Mouse (Mus musculus) spleen, postnatal 10 days (tissue): Measurements from ENCODE around the gene Cnp.
A peak's percentile ranks its signal among the peaks of the same experiment; 100 is the strongest.
"Not testable (repeated sequence)": the region's sequence is repeated elsewhere in the genome, so short reads cannot be mapped to it uniquely, and the experiment has no call there.

Experiments
- DNase-seq, 2 experiments: peaks; one replicate each; pipeline ENCODE4 v3.0.0; 2021 to 2022; ENCODE audit warnings: low spot score in 2 of 2

Gene Cnp

DNA sequence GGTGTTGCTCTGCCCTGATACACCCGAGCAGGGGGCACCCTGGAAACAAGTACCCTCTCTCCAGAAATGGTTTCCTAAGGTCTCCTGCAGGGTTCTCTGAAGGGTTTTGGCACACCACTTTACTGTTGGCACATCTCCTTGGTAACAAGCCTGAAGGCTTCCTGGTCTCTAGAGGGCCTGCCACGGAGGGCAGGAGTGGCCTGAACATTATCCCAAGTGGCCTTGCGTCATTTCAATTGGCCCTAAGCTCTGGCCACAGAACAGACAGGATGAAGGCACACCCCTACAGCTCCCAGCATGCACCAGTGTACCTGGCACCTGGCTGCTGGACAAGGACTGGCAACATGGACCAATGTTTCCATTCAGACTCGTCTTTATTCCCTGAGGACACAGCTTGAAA is 21.9 kb upstream of the Cnp start:
- DNase-seq = no peak

DNA sequence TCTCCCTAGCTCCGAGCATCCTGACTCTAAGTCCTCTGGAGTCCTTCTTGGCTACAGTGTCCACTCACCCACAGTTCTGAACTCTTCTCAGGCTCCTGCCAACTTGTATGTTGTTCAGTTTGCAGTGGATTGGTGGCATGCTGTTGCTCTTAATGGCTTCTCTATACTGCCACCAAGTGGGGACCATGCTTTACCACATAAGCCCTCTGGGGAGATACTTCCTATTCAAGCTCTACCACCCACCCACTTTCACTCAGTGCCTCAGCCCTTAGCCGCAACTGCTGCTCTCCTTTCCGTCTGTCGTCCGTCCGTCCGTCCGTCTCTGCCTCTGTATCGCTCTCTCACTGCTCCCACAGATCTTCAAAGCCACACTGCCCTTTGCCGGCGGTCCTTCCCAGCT is 19.1 kb upstream of the Cnp start:
- DNase-seq = peak in 1 of 2 experiments; percentile 73

DNA sequence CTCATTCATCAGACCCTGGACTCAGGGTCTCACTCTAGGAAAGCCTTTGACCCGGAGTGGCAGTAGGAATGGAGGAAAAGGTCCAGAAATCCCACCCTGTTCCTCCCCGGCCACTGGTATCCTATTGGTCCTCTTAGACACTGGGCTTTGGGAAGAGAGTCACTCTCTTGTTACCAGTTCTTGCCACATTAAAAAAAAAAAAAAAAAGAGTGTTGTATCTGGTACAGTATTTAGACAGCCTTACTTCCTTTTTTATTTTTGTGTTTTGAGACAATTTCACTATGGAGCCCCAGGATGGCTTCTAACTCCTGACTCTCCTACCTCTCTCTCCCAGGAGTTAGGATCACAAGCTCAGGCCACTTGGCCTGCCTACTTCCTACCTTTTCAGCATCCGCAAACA is 17.1 kb upstream of the Cnp start:
- no peak for DNase-seq

DNA sequence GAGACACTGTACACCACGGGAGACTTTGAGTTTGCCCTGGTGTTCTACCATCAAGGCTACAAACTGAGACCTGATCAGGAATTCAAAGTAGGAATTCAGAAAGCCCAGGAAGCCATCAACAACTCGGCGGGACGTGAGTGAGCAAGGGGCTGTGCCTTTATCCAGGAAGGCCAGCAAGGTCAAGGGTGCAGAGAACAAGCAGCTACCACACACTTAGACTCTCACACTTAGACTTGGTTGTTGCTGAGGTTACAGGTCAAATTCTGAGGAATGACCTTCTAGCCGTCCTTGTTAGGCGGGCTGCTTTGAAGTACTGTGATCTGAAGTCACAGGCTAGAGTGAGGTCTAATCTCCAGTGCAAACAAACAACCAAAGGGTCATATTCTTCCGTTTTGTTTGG is 15.2 kb upstream of the Cnp start:
- no peak for DNase-seq

DNA sequence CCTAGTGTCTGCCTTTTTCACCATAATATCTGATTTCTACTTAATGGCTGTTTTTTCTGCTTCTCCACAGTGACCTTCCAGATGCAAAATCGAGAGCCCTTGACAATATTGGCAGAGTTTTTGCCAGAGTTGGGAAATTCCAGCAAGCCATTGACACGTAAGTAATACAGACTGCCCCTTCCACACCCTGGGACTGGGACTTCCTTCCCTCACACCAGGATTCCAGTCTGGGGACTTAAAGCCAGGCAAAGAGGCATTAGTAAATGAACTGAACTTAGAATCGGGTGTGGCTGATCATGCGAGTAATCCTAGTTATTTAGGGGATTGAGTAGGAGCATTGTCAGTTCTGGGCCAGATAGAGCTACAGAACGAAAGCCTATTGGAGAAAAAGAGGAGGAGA is 13.0 kb upstream of the Cnp start:
- no peak for DNase-seq

DNA sequence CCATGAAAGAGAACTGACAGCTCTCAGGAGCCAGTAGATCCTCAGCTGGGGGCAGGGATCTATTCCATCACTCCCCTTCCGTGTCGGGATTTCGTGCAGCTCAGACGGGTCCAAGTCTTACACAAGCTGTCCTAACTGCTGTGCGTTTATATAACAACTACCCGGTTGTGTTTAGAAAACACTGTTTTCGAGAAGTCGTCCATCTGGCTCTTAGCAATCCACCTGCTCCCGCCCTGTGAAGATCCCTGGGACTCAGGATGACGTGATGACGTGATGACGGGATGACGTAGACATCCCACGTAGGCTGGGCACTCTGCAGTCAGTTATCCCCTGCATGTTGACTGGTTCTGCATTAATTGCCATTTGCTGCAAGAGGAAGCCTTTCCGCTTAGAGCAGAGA is 10.4 kb upstream of the Cnp start:
- DNase-seq = no peak

DNA sequence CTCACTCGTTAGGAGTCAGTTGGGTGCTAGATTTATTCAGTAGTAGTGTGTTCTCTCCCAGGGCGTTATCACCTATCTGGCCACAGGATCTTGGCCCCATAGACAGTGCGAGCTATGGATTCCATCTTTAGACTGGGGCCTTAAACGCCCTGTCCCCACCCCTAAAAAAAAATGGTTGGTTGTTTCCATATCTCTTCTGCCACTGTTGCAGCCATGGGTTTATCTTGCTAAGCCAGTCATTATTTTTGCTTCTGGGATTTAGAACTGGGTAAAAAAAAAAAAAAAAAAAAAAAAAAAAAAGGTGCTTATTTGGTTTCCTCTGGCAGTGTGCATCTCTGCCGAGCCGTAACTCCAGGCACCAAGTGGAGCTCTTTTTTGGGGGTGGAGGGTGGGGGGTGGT is 10.0 kb upstream of the Cnp start:
- DNase-seq = no peak

DNA sequence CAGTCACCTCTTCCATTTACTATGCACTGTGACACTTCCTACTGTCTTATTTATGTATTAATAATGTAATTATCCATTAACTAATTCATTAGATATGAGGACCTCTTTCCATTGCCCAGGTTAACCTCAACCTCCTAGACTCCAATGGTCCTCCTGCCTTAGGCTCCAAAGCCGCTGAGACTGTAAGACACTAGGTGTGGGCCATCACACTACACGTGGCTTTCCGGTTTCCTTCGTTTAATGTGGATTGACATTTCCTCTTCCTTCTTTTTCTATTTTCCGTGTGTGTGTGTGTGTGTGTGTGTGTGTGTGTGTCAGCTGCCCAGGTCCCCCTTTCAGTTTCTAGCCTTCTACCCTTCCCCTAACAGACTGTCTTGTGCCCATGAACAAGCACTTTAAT is 7.5 kb upstream of the Cnp start:
- no peak for DNase-seq

DNA sequence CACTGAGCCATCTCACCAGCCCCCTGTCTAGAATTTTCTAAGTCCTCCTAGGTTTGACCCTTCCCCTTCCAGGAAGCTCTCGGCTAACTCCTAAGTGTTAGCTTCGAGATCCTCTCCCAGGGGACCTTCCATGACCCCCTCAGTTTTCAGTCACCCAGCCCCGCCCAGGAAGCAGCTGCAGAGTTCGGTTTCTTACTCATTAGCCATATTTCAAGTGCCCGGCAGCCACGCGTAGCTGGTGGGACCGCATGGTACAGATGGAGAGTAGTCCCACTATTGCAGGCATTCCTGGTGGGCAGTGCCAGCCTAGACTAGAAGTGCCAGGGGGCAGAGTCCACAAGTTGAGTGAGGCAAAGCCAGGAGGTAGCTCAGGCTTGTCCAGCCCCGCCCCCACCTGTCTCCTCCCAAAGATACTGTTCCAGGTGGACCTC is 6.9 kb upstream of the Cnp start:
- DNase-seq = peak in 1 of 2 experiments; percentile 56

DNA sequence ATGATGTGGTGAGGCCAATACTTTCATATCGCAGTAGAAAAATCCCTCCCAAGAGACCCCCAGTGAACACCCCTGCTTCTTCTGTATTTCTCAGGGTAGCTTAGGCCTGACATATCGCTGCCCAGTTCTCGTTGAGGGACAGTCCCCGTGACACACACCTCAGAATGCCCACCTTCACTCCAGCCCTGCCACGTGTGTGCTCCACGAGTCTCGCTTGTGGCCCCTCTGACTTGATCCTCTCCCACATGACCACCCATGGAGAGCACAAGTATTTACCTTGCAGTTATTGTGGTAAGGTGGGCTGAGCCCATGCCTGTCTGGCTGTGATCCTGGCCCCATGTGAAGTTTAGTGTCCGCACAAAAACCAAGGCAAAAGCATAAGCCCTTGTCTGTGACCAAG is 6.0 kb upstream of the Cnp start:
- no peak for DNase-seq

DNA sequence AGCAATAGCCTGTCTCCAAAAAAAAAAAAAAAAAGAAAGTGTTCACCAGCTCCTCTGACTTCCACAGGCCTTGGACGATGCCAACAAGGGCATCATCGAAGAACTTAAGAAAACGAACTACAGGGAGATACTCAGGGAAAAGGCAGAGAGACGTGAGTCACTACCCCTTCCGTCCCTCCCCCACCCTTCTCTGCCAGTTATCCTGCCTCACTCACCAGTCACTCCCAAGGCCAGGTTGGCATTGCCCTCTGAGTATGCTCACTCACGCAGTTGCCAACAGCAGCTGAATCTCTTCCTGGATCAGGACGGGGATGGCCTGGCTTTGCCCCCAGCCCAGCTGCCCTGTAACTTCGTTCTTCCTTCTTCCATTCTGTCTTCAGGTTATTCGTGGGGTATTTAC is 4.9 kb upstream of the Cnp start:
- DNase-seq = no peak

DNA sequence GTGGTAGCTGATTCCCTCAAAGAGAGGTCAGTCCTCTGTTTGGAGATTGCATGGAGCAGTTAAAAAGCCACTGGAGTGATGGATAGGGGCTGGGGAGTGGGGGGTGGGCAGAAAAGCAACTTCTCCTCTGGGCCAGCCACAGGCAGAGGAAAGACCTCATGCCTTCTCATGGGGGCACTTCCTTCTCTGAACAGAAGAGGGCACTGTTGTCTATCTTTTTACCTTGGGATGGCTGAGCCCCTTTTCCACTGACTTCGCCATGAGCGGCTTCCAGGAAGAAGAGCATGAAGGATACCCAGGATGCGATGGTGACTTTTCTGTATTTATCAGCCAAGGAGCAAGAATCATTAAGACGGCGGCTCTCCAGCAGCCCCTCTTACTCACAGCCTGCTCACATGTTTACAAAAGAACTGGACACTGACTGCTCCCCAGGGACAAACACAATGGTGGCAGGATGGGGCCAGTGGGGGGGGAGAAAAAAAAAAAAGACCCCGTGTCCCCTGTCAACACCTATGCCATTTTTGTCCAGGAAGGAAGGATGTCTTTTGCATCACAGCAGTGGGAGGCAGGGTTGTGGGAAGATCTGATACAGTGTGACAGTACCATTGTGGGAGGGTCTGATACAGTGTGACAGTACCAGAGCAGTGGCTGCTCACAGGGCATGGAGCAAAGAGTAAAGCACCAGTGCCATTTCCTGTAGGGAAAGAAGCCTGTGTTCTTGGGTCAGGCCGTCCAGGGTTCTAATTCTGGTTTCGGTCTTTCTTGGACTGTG is 4.1 kb upstream of the Cnp start:
- peak; percentile 59 to 68 for DNase-seq

DNA sequence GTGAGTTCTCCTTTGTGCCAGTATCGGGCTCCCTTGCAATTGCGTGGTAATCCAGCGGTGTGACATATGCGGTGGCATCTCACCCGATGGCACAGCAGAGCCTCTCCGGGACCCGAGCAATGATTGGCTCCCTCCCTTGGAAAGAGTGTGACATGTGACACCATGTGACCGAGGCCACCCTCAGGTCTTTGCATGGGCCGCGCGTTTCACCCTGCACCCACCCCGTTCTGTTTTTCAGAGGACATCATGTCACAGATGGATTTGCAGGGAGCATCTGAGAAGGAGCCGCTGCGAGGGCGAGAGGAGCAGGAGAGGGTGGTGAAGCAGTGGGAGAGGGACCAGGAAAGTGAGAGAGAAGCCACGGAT is 3.5 kb upstream of the Cnp start:
- DNase-seq = no peak

DNA sequence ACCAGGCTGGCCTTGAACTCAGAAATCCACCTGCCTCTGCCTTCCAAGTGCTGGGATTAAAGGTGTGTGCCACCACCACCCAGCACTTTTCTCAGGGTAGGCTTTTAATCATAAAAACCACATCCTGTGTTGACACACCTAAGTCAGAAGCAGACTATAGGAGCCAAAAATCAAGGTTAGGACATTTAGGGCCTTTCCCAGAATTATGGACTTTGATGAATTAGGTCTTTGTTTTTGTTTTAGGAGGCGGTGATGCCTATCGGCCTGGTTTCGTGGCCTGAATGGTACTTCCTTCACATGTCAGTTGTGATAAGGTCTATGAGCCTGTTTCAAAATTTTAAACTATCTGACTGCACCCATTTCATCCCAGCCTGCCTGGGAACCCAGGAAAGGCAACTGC is 516 bp upstream of the Cnp start:
- DNase-seq = no peak

DNA sequence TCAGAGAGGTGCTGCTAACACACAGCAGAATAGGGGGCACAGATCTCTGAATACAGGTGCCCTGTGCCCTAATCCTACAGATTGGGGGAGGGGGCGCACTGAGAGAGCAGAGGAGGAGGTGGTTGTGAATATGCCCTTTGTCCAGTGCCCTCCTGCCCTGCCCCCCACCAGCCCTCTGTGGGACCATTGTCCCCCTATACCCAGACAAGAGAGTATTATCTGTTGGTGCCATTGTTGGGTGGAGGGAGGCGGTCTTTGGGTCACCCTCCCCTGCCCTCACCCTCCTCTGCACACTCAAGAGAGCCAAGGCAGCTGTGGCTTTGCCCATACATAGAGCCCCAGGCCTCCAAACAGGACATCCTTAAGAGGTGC is 766 bp downstream of the Cnp start:
- DNase-seq = no peak

DNA sequence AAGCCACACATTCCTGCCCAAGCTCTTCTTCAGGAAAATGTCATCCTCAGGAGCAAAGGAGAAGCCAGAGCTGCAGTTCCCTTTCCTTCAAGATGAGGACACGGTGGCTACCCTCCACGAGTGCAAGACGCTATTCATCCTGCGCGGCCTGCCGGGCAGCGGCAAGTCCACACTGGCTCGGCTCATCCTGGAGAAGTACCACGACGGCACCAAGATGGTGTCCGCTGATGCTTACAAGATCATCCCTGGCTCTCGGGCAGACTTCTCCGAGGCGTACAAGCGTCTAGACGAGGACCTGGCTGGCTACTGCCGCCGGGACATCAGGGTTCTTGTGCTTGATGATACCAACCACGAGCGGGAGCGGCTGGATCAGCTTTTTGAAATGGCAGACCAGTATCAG is 1.6 kb downstream of the Cnp start:
- DNase-seq = no peak

DNA sequence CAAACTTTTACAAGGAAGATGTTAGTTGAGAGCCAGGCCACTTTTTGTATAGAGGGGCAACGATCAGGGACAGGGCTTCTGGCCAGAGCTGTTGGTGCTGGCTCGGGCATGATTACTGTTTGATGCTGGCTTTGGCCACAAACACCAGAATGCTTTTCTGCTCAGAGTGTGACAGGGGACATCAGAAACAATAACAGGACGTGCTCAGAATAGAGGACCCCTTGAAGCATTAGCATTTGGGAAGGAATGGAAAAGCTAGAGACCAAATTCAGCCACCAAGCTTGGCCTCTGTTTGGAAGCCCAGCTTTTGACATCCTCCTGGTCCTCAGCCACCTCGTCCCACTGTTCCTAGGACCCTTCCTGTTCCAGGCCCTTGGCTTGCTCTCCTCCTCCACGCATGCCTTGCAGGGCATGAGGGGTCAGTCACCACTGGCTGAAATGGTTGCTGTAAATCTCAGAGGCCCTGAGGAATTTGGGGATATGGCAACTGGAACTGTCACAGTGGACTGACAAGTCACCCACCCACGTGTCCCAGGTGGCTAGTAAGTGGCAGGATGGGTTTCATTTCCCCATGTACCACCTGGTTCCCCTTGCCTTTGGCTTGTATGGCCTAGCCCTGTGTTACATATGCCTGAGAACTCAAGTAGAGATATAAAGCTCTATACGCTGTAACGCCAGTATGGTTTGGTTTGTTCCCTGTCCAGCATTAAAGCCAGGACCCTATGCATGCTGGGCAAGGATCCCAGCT is 3.3 kb downstream of the Cnp start:
- DNase-seq = peak in 1 of 2 experiments; percentile 51

DNA sequence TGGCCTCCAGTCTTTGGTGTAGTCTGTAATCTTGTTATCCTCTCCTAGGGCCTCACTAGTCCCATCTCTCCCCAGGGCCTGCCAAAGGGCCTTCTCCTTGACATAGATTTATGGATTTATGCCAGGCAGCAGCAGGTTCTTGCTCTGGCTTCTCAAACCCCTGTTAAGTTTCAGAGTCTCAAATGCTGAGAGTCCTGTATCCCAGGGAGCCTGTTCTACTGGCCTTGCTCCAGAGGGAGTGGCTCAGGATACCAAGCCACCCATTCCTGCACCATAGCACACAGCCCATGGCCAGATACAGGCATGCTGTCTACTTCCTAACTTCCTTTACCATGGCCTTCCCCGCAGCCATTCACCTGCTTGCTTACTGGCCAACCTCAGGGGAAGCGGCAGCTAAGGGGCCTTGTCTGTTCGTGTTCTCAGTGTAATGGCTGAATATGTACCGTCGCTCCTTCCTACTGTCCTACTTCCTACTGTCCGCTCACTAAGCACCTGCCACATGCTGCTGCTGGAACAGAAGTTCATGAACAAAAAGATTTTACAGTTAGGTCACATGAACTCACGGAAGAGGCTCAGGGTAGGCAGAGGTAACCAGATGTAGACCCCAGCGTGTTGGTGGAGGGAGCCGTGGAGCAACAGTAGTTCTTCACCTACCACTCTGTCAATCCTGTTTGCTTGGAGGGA is 4.6 kb downstream of the Cnp start:
- no peak for DNase-seq

DNA sequence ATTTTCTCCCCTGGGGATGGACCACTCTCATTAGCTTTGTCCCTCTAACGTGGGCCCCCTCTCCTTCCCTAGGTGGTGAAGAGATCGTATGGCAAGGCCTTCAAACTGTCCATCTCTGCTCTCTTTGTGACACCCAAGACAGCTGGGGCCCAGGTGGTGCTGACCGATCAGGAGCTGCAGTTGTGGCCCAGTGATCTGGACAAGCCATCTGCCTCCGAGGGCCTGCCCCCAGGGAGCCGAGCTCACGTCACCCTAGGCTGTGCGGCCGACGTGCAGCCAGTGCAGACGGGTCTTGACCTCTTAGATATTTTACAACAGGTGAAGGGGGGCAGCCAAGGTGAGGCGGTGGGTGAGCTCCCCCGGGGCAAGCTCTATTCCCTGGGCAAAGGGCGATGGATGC is 5.6 kb downstream of the Cnp start:
- peak in 1 of 2 experiments; percentile 51 for DNase-seq

DNA sequence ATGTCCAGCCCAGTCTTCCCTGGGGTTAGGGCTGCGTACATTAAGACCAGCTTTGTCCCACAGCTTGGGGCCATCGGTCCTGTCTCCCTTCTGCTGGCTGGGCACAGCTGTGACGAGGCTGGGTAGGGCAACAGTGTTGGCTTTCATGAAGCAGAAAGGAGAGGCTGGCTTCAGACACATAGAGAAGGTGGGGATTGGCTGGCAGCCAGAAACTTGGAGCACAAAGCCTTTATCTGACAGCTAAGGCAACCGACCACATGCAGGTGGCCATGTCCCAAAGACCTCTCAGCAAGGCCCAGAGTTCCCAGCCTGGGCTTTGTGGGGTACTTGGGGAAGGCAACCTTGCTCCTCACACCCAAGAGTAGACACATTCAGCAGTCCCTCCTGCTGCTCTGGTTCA is 7.1 kb downstream of the Cnp start:
- peak in 1 of 2 experiments; percentile 67 for DNase-seq

DNA sequence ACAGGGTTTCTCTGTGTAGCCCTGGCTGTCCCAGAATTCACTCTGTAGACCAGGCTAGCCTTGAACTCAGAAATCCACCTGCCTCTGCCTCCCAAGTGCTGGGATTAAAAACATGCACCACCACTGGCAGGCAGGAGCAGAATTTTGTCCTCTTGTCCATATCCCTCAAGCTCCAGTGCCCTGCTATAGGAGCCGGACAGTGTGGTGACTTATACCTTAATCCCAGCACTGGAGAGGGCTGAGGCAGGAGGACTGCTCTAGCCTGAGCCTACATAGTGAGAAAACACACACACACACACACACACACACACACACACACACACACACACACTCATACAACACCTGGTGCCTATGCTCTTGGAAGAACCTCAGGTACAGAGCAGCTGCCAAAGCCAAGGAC is 7.7 kb downstream of the Cnp start:
- DNase-seq = not testable (repeated sequence)

DNA sequence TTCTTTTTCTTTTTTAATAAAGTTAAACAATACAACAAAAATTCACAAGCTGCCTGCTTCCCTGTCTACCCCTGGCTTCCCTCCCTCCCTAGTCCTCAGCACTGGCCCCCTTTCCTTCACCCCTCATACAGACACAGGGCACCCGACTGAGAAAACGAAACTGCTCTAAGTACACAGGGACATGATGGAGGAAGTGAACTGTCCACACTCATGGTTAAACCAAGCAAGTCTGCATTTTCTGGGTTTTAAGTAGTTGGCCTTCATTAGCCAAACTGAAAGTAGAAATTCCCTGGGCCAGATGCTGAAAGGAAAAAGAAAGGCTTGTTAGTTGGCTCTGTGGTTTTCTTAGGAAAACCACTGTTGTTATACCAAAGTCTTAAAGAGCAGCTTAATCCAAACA is 8.1 kb downstream of the Cnp start:
- no peak for DNase-seq

DNA sequence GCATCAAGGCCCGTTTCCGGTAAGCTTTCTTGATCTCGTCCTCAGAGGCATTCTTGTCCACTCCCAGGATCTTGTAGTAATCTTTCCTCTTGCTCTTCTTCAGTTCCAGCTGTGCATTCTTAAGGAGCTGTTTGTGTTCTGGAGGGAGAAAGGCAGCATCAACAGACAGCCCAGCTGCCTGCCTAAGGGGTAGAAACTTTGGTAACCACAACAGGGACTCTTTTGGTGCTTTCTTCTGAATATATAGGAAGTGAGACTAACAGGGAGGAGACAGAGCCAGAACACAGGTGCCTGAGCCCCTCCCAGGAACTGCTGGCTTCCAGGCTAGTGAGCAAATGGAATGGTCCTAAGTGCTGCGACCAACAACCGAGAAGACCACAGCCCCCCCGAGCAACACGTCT is 9.9 kb downstream of the Cnp start:
- DNase-seq = no peak
